Mouse (Mus musculus): ENCODE results near the gene Chml. TPM values are rescaled to one million over a fixed set of nuclear protein-coding genes. Genes with fewer than 3 reads are reported as not detected.

Chml gene
- 34.4 TPM for polyA plus RNA-seq (2014; fragmentation: Illumina TruSeq; extraction: RNeasy Lipid Tissue Mini Kit (QIAGEN cat#74804))

DNA sequence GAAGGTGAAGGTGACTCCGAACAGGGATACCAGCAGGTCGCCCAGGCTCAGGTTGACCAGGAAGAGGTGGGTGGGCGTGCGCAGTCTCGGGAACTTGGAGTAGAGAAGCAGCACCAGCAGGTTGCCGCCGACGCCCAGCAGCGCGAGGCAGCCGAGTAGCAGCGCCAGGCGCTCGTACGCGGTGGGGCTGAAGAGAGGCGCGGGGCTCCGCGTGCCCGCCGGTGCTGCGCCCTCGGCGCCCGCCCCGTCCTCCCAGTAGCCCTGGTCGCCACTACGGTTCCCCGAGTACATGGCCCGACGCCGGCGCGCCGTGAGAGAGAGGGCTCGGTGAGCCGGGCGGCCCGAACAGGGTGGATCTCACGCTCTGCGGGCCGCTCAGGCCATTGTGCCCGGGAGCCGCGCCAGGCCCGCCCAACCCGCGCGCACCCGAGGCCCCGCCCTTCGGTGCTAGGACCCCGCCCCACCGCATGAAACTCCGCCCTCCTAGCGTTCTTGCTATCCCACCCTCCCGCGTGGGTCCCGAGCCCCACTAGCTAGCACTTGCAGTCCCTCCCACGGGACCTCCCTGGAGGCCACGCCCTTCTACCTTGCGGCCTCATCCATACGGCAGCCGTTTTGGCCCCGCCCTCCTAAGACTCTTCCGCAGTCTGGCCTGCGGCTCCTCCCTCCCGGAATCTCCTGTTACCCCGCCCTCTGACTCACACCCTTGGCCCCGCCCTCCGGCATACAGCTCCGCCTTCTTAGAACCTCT lies at the start of gene Chml, which contains the start of gene Opn3:
TSS of gene Chml (minus strand) at position 656 of the 751 bp plus-strand sequence.
TSS of gene Opn3 (minus strand) at position 531 of the 751 bp plus-strand sequence.

DNA sequence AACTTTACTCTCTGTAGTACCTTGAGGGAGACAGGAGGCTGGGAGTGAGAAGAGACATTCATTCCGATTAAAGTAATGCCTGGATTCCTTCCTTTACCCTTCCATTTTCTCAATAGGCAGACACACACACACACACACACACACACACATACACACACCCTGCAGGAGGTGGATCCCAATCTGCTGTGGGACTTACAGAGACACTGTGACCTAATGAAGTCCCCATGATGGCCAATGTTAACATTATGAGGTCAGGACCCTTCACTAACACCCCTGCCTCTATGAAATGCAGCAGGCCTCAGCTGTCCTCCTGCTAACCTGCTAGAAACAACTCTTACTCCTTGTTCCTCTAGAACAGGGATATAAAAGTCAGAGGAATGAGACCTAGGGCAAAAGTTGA lies 5.6 kb upstream of the Chml start, which contains the start of gene Wdr64:
TSS of gene Wdr64 (plus strand) at position 301 of the 400 bp plus-strand sequence.

Other genes starting within 250 kb of the Chml start
- gene Rgs7, start 200.4 kb downstream of the Chml start, polyA plus RNA-seq (2014; fragmentation: Illumina TruSeq; extraction: RNeasy Lipid Tissue Mini Kit (QIAGEN cat#74804)), result 3.2 TPM
- gene Kmo, start 72.5 kb downstream of the Chml start, polyA plus RNA-seq (2014; fragmentation: Illumina TruSeq; extraction: RNeasy Lipid Tissue Mini Kit (QIAGEN cat#74804)), result 1.1 TPM
- gene Fh1, start 67.3 kb downstream of the Chml start, polyA plus RNA-seq (2014; fragmentation: Illumina TruSeq; extraction: RNeasy Lipid Tissue Mini Kit (QIAGEN cat#74804)), result 229 TPM
- 6.2 TPM for gene Opn3, start 125 bp downstream of the Chml start, polyA plus RNA-seq (2014; fragmentation: Illumina TruSeq; extraction: RNeasy Lipid Tissue Mini Kit (QIAGEN cat#74804))
- not detected for gene Wdr64, start 5.7 kb upstream of the Chml start, polyA plus RNA-seq (2014; fragmentation: Illumina TruSeq; extraction: RNeasy Lipid Tissue Mini Kit (QIAGEN cat#74804))
- 13.5 TPM for gene Exo1, start 187.7 kb upstream of the Chml start, polyA plus RNA-seq (2014; fragmentation: Illumina TruSeq; extraction: RNeasy Lipid Tissue Mini Kit (QIAGEN cat#74804))
- not detected for gene Gm38100, start 227.4 kb upstream of the Chml start, polyA plus RNA-seq (2014; fragmentation: Illumina TruSeq; extraction: RNeasy Lipid Tissue Mini Kit (QIAGEN cat#74804))